Mouse (Mus musculus) megakaryocyte progenitor cell, adult 5-6 weeks (primary cell): ENCODE measurements around the gene Hoxa9. TPM values are rescaled to one million over a fixed set of nuclear protein-coding genes. Genes with fewer than 3 reads are reported as not detected.

ENCODE experiments used
- ATAC-seq: replicated peaks from 2 replicates; pipeline ENCODE4 v1.8.0; 2016; ENCODE audit warnings: mild to moderate bottlenecking, moderate TSS enrichment, inconsistent platforms; ENCODE audit not compliant: poor library complexity
- total RNA-seq, 2 experiments: library from RNA; stranded (forward) in 1 of 2; stranded (reverse) in 1 of 2; fragments of 157-497, 149-512 nt in 1 of 2; fragments of 200-1000 nt in 1 of 2; gene quantifications; 2 replicates each; pipeline versions ENCODE4 v1.2.3 to v1.2.4; 2015 to 2017

Gene Hoxa9
- total RNA-seq, 2 experiments from 2014 or later: 10.7 to 23.4 TPM

- ATAC-seq: no peak
These were observed 1.1 kb upstream of the Hoxa9 start for GRCm38 (mm10) chr6:52231885-52232567.

- ATAC-seq: 0 out of 2 replicates have a peak, but pooled peaks have one; percentile 18
These were observed 1.1 kb downstream of the Hoxa9 start for GRCm38 (mm10) chr6:52229558-52230416.

GRCm38 (mm10) chr6:52228475-52229465, 2.1 kb downstream of the Hoxa9 start:
- peak; percentile 24 for ATAC-seq

- no peak for ATAC-seq
These were observed 3.2 kb downstream of the Hoxa9 start for GRCm38 (mm10) chr6:52227470-52228222.

GRCm38 (mm10) chr6:52226569-52227257, 4.2 kb downstream of the Hoxa9 start:
- no peak for ATAC-seq

GRCm38 (mm10) chr6:52225612-52226568, 5.0 kb downstream of the Hoxa9 start:
- ATAC-seq: peak; percentile 47

GRCm38 (mm10) chr6:52224895-52225611, 5.8 kb downstream of the Hoxa9 start:
- ATAC-seq: no peak

GRCm38 (mm10) chr6:52223939-52224760, 6.7 kb downstream of the Hoxa9 start:
- ATAC-seq: no peak

- no peak for ATAC-seq
These were observed 8.2 kb downstream of the Hoxa9 start for GRCm38 (mm10) chr6:52222729-52223128.

- no peak for ATAC-seq
These were observed 8.8 kb downstream of the Hoxa9 start for GRCm38 (mm10) chr6:52221993-52222685.

GRCm38 (mm10) chr6:52221337-52221992, 9.4 kb downstream of the Hoxa9 start, which contains the start of gene Hoxa7:
Gene Hoxa7 (minus strand): TSS chr6:52221854.
- peak; percentile 70 for ATAC-seq

GRCm38 (mm10) chr6:52220865-52221310, 10.0 kb downstream of the Hoxa9 start:
- no peak for ATAC-seq

GRCm38 (mm10) chr6:52220003-52220864, 10.7 kb downstream of the Hoxa9 start:
- ATAC-seq: 0 out of 2 replicates have a peak, but pooled peaks have one; percentile 5

GRCm38 (mm10) chr6:52219234-52219942, 11.5 kb downstream of the Hoxa9 start:
- no peak for ATAC-seq
